Mouse (Mus musculus): ENCODE measurements around the gene Aldh8a1.

The Aldh8a1 gene

DNA sequence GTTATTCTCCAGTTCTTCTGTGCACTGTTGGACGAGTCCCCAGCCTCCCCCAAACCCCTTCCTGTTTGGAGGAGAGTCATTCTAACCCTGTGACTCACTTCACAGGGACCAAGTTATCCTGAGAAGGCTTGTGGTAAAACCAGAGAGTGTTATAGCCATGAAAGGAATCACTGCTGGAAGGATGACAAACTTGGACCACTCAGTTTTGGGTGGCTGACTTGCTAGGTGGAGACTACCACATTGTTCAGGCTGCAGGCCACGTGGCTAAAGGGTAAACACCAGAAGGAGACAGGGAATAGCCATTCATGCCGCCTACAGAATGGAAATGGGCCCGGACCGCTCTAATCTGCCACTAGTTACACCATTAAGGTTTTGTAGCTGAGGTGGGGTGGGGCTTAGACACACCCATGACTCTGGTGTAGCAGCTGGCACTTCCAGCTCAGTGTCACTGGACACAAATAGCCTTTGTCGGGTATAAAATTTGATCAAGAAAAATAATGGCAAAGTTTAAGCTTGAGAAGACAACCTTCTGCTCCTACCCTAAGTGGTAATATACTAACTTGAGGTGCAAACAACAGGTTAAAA, 34.6 kb downstream of the Aldh8a1 start:
- no peak for ATAC-seq (ENCODE audit: insufficient number of reproducible peaks, low FRiP score, low TSS enrichment)

- ATAC-seq (ENCODE audit: insufficient number of reproducible peaks, low FRiP score, low TSS enrichment): no peak
Measured at GRCm38 (mm10) chr10:21415031-21415430, 37.9 kb downstream of the Aldh8a1 start.

DNA sequence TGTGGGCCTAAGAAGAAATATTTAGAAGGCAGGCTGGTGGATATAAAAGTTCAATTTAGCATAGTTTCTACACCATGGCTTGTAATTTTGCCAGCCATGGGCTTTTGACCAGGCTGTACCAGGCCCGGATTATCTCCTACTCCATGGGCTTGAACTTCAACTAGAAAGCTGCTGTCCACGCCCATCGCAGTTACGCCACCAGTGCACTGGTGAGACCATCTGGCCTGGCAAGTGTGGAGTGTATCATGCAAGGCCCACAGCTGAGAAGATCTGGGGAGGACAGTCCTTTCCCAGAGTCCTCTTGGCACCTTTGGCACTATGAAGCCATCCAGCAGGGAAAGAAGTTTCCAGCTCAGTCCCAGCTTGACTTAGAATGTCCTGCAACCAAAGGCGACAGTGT, 39.1 kb downstream of the Aldh8a1 start:
- ATAC-seq (ENCODE audit: insufficient number of reproducible peaks, low FRiP score, low TSS enrichment): no peak

- no peak for ATAC-seq (ENCODE audit: insufficient number of reproducible peaks, low FRiP score, low TSS enrichment)
Measured at GRCm38 (mm10) chr10:21419188-21419587, 42.1 kb downstream of the Aldh8a1 start.

GRCm38 (mm10) chr10:21420457-21421424, 43.6 kb downstream of the Aldh8a1 start:
- no peak for ATAC-seq (ENCODE audit: insufficient number of reproducible peaks, low FRiP score, low TSS enrichment)

- ATAC-seq (ENCODE audit: insufficient number of reproducible peaks, low FRiP score, low TSS enrichment): no peak
Measured at GRCm38 (mm10) chr10:21426515-21426914, 49.4 kb downstream of the Aldh8a1 start.

DNA sequence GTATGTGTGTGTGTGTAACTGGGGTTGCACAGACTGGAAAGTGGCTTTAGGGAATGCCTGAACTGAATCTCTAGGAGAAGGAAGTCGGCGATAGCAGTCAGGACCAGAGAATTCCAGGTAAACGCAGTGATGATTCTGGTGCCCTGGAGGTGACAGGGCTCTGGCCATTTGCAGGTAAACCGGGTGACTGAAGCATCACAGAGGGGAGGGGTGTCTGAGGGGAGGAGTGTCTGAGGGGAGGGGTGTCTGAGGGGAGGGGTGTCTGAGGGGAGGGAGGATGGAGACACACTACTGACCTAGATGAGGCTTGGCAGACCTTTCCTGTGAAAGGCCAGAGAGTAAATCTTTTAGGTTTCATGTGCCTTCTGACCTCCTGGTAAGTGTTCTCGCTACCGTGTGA, 50.9 kb downstream of the Aldh8a1 start:
- ATAC-seq (ENCODE audit: insufficient number of reproducible peaks, low FRiP score, low TSS enrichment): no peak

DNA sequence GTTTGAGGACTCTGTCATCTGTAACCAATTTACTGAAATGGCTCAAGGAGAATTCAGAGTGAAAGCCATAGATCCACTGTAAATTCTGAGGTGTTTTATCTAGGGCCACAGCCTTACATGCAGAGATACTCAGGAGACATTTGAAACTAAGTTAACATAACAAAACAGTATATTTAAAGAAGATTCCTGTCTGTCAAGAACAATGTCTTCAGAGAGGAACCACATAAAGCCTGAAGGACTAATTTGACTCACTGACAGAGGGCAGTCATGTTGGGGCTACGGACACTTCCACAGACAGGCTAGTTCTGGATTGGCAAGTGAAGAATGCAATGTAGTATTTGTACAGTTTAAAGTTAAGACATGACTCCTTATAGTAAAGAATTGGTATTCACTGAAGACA, 62.2 kb downstream of the Aldh8a1 start:
- ATAC-seq (ENCODE audit: insufficient number of reproducible peaks, low FRiP score, low TSS enrichment): no peak

DNA sequence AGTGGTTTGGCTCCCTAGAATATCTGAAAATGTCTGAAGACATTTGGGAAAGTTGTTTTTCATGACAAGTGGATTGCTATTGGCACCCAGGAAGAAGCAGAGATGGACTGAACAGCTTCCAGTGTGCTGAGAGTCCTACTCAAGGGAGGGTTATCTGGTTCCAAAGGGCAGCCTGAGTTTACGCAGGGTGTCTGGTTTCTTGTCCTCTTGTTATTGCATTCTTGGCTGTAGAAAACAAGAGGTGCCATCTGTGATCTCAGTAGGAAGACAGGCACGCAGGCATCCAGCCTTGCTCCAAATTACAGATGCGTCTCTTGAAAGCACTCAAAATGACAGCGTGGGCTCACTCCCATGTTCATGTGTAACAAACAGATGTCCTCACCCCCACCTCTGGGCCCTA, 63.9 kb downstream of the Aldh8a1 start:
- ATAC-seq (ENCODE audit: insufficient number of reproducible peaks, low FRiP score, low TSS enrichment): no peak

DNA sequence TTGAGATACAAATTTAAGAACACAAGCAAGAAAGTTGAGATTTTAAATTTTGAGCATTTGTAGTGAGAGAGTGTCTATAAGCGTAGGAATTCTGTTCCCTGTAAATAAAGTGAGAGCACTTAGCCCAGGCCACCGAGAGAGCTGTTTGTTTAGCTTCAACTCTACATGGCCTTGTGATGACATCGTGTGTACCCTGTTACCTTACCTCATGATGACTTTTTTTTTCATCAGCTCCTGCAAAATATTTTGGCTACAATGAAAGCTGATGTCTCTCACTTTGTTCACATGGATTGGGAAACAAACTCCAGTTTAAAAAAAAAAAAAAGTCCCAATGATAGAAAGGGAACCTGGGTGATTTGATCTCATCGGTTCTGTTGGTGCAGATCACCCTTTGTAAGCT, 64.6 kb downstream of the Aldh8a1 start:
- ATAC-seq (ENCODE audit: insufficient number of reproducible peaks, low FRiP score, low TSS enrichment): no peak

- no peak for ATAC-seq (ENCODE audit: insufficient number of reproducible peaks, low FRiP score, low TSS enrichment)
Measured at GRCm38 (mm10) chr10:21443646-21444324, 66.7 kb downstream of the Aldh8a1 start.

GRCm38 (mm10) chr10:21444410-21444809, 67.3 kb downstream of the Aldh8a1 start:
- no peak for ATAC-seq (ENCODE audit: insufficient number of reproducible peaks, low FRiP score, low TSS enrichment)
